In the genomic region with DNA sequence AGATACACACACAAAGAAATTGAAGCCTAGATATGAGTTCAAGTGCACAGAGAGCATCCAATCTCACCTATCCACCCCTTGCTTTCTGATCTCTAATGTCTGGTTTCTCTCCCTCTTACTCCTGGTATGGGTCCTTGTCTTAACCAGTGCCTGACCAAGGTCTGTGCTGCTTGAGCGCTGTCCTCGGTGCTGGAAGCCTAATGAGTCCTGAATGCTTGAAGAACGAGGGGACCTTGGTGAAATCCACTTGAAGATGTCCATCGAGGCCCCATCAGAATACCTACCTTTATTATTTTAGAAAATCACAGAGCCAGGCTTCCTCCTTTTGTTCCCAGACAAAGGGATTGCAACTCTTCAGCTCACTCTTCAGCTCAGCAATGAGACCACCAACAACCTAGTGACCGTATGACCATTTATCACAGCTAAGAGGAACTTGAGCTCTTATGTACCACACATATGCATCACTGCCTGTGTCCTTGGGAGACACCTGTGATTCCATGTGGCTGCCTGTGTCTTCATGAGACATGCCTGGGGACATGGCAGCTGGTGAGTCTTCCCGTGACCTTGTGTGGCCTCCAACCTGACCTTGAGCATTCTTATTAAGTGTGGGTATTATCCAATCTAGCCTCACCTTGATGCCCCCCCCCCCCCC, we compare ENCODE assay signal across 9 mouse cellular contexts. TPM values are rescaled to one million over a fixed set of nuclear protein-coding genes. Genes with fewer than 3 reads are reported as not detected.
DNase-seq lines count a peak whose midpoint lies in the region; ATAC-seq and TF ChIP-seq lines count a peak whose summit lies in the region.
"Had no signal": no experiment of that assay in that cellular context is flagged by ENCODE, and none has a peak within 500 bp of the region (broad histone marks: within the 10 kb centered on the region; RNA-seq: fewer than 3 reads in every experiment).

No protein-coding gene starts in this region.

- no peak for ATAC-seq in heart, embryonic 11.5 days (replicated peaks; ENCODE audit: insufficient number of reproducible peaks, low FRiP score, low TSS enrichment)
- no peak for ATAC-seq in embryonic facial prominence, embryonic 11.5 days (replicated peaks; ENCODE audit: insufficient number of reproducible peaks, low FRiP score, low TSS enrichment, low read depth)
- peak; percentile 45; the same call in 1 of the 2 replicates for ATAC-seq in neural tube, embryonic 15.5 days (ENCODE audit: low FRiP score)

- WGBS in heart, embryonic 11.5 days (ENCODE audit: insufficient replicate concordance): 17% methylated on average over 6 of the region's 6 CpGs
- WGBS in embryonic facial prominence, embryonic 11.5 days: 21% methylated on average over 6 of the region's 6 CpGs
- WGBS in limb, embryonic 10.5 days: 26% methylated on average over 6 of the region's 6 CpGs
- WGBS in neural tube, embryonic 15.5 days: 23% methylated on average over 6 of the region's 6 CpGs

- no peak overlapping the region for H3K27ac ChIP-seq in heart, embryonic 11.5 days (ENCODE audit: low read depth, low read length)
- H3K27ac ChIP-seq in ES-E14 (ENCODE audit: insufficient read depth, low read depth, low read length, poor library complexity, severe bottlenecking): no peak overlapping the region
- H3K27ac ChIP-seq in embryonic facial prominence, embryonic 11.5 days (replicated peaks; ENCODE audit: low read depth, low read length): no peak overlapping the region
- H3K27ac ChIP-seq in limb, embryonic 10.5 days: no peak overlapping the region
- peak overlapping the region; percentile 90 for H3K27ac ChIP-seq in neural tube, embryonic 15.5 days (replicated peaks)

- no peaks in the 10 kb centered on the region for H3K36me3 ChIP-seq in heart, embryonic 11.5 days (ENCODE audit: control insufficient read depth, insufficient read depth, low read length)
- no peaks in the 10 kb centered on the region for H3K36me3 ChIP-seq in ES-E14 (ENCODE audit: control insufficient read depth, insufficient read depth, low read length, poor library complexity, severe bottlenecking)
- H3K36me3 ChIP-seq in embryonic facial prominence, embryonic 11.5 days (replicated peaks; ENCODE audit: control insufficient read depth, insufficient read depth, low read depth, low read length): no peaks in the 10 kb centered on the region
- H3K36me3 ChIP-seq in limb, embryonic 10.5 days: no peaks in the 10 kb centered on the region
- H3K36me3 ChIP-seq in neural tube, embryonic 15.5 days: no peaks in the 10 kb centered on the region

- H3K27me3 ChIP-seq in heart, embryonic 11.5 days (ENCODE audit: control insufficient read depth, insufficient read depth, low read length): peaks cover 26% of the 10 kb centered on the region
- 0 out of 2 replicates have a peak, but pooled peaks cover 2% of the 10 kb centered on the region for H3K27me3 ChIP-seq in embryonic facial prominence, embryonic 11.5 days (ENCODE audit: control insufficient read depth, insufficient read depth, low read length)
- peaks cover 27% of the 10 kb centered on the region for H3K27me3 ChIP-seq in limb, embryonic 10.5 days (ENCODE audit: low read depth, poor library complexity, severe bottlenecking)
- H3K27me3 ChIP-seq in neural tube, embryonic 15.5 days (replicated peaks): no peaks in the 10 kb centered on the region

- H3K4me3 ChIP-seq in heart, embryonic 11.5 days (ENCODE audit: low read depth, low read length): peak overlapping the region; percentile 64
- H3K4me3 ChIP-seq in ES-E14 (ENCODE audit: insufficient read depth in 1 of 2, low read depth in 1 of 2, low read length in 2 of 2, poor library complexity in 1 of 2, severe bottlenecking in 1 of 2): no peak overlapping the region
- H3K4me3 ChIP-seq in embryonic facial prominence, embryonic 11.5 days (ENCODE audit: low read depth, low read length): peak overlapping the region; percentile 57; the same call in 1 of the 2 replicates
- peak overlapping the region; percentile 70 for H3K4me3 ChIP-seq in limb, embryonic 10.5 days
- H3K4me3 ChIP-seq in neural tube, embryonic 15.5 days (replicated peaks): peak overlapping the region; percentile 71

- H3K9ac ChIP-seq in heart, embryonic 11.5 days (ENCODE audit: low read depth, low read length): no peak overlapping the region
- H3K9ac ChIP-seq in ES-E14 (ENCODE audit: insufficient read depth, low read depth, low read length, poor library complexity, severe bottlenecking): no peak overlapping the region
- no peak overlapping the region for H3K9ac ChIP-seq in embryonic facial prominence, embryonic 11.5 days (replicated peaks; ENCODE audit: low read length)
- peak overlapping the region; percentile 77 for H3K9ac ChIP-seq in neural tube, embryonic 15.5 days (replicated peaks)

- H3K4me1 ChIP-seq in heart, embryonic 11.5 days (ENCODE audit: control insufficient read depth, insufficient read depth, low read length): peaks cover 8% of the 10 kb centered on the region; the same call in 1 of the 2 replicates
- H3K4me1 ChIP-seq in ES-E14 (ENCODE audit: control insufficient read depth in 2 of 2, insufficient read depth in 2 of 2, low read length in 2 of 2, poor library complexity in 1 of 2): peaks cover 0 to 6% of the 10 kb centered on the region in 2 experiments; a peak in 1 of 4 replicates
- no peaks in the 10 kb centered on the region; the same call in 1 of the 2 replicates for H3K4me1 ChIP-seq in embryonic facial prominence, embryonic 11.5 days (ENCODE audit: control insufficient read depth, insufficient read depth, low read length)
- H3K4me1 ChIP-seq in limb, embryonic 10.5 days: peaks cover 16% of the 10 kb centered on the region
- H3K4me1 ChIP-seq in neural tube, embryonic 15.5 days: peaks cover 51% of the 10 kb centered on the region

- H3K9me3 ChIP-seq in heart, embryonic 11.5 days (replicated peaks; ENCODE audit: control insufficient read depth, low read length): 0 out of 2 replicates have a peak, but pooled peaks cover 3% of the 10 kb centered on the region
- no peaks in the 10 kb centered on the region for H3K9me3 ChIP-seq in ES-E14 (ENCODE audit: control insufficient read depth, insufficient read depth, low read depth, low read length)
- no peaks in the 10 kb centered on the region; the same call in 1 of the 2 replicates for H3K9me3 ChIP-seq in embryonic facial prominence, embryonic 11.5 days (replicated peaks; ENCODE audit: control insufficient read depth, low read length)
- H3K9me3 ChIP-seq in limb, embryonic 10.5 days (replicated peaks): no peaks in the 10 kb centered on the region
- 0 out of 2 replicates have a peak, but pooled peaks cover under 1% of the 10 kb centered on the region for H3K9me3 ChIP-seq in neural tube, embryonic 15.5 days (replicated peaks)

- peak overlapping the region; percentile 95 for H3K4me2 ChIP-seq in heart, embryonic 11.5 days
- no peak overlapping the region; the same call in 1 of the 2 replicates for H3K4me2 ChIP-seq in embryonic facial prominence, embryonic 11.5 days (ENCODE audit: low read depth, low read length)
- H3K4me2 ChIP-seq in neural tube, embryonic 15.5 days: peak overlapping the region; percentile 59

- in situ Hi-C loops in ES-E14 (cut with MboI; ENCODE audit: low sequenced_read_pairs in 2 of 2, unreplicated experiment in 2 of 2): no loop called here

- no peak for DNase-seq in heart, adult 18-20 months
- peak; percentile 76 for DNase-seq in ES-E14 (ENCODE audit: low read depth, low spot score)
- DNase-seq in embryonic facial prominence, embryonic 11.5 days (ENCODE audit: low spot score): peak; percentile 84
- DNase-seq in limb, embryonic 10.5 days (ENCODE audit: low spot score): peak; percentile 84
- DNase-seq in layer of hippocampus, adult 11-12 months (ENCODE audit: low spot score): no peak
- no peak for DNase-seq in frontal cortex, postnatal 36 days (ENCODE audit: low spot score in 2 of 2)

TF ChIP-seq in ES-E14, 5 proteins besides CTCF, POLR2A, EP300 and RAD21:
- TF ChIP-seq HCFC1 (IDR thresholded peaks at IDR 0.05; ENCODE audit: borderline replicate concordance, insufficient read depth, low read length) (no peak; the same call in 1 of the 2 replicates), ZNF384 (IDR thresholded peaks at IDR 0.05; ENCODE audit: low read depth, low read length) (no peak), ZC3H11A (IDR thresholded peaks at IDR 0.05; ENCODE audit: borderline replicate concordance, low read depth, low read length) (no peak), CHD2 (IDR thresholded peaks at IDR 0.05; ENCODE audit: low read depth, low read length) (no peak), MAFK (IDR thresholded peaks at IDR 0.05; ENCODE audit: insufficient read depth, low read depth, low read length) (no peak)

RNA-seq across cellular contexts. Expression of gene Acsl6, which starts 0.4 kb away (rescaled TPM):
- 1.3 and 1.5 TPM in 2 replicates for polyA plus RNA-seq in heart, embryonic 11.5 days (2014; fragmentation: Nextera tagmentation; extraction: Ambion mirVana)
- total RNA-seq in heart, adult 18-20 months (2021): 10 to 100 TPM; 11.1 to 14.8 TPM
- total RNA-seq in ES-E14 (2012; rRNA removed): 3.7 and 5.3 TPM in 2 replicates
- 4.4 and 5.4 TPM in 2 replicates for polyA plus RNA-seq in embryonic facial prominence, embryonic 11.5 days (2014; fragmentation: Nextera tagmentation; extraction: Ambion mirVana)
- 1.5 and 1.7 TPM in 2 replicates for polyA plus RNA-seq in limb, embryonic 10.5 days (2016; fragmentation: Nextera tagmentation; extraction: Ambion mirVana)
- polyA plus RNA-seq in neural tube, embryonic 15.5 days (2015; fragmentation: Nextera tagmentation; extraction: Ambion mirVana): 40.1 and 47.3 TPM in 2 replicates

RNA-seq across cellular contexts. Expression of gene Il3, which starts 36.1 kb away (rescaled TPM):
- not detected in 2 replicates for polyA plus RNA-seq in heart, embryonic 11.5 days (2014; fragmentation: Nextera tagmentation; extraction: Ambion mirVana)
- total RNA-seq in heart, adult 18-20 months (2021): not detected
- total RNA-seq in ES-E14 (2012; rRNA removed): not detected in 2 replicates
- polyA plus RNA-seq in embryonic facial prominence, embryonic 11.5 days (2014; fragmentation: Nextera tagmentation; extraction: Ambion mirVana): not detected in 2 replicates
- polyA plus RNA-seq in limb, embryonic 10.5 days (2016; fragmentation: Nextera tagmentation; extraction: Ambion mirVana): not detected in 2 replicates
- polyA plus RNA-seq in neural tube, embryonic 15.5 days (2015; fragmentation: Nextera tagmentation; extraction: Ambion mirVana): not detected in 2 replicates
- polyA plus RNA-seq: liver, embryonic 16.5 days had no signal

RNA-seq across cellular contexts. Expression of gene Csf2, which starts 53.7 kb away (rescaled TPM):
- not detected in 2 replicates for polyA plus RNA-seq in heart, embryonic 11.5 days (2014; fragmentation: Nextera tagmentation; extraction: Ambion mirVana)
- total RNA-seq in heart, adult 18-20 months (2021): not detected
- total RNA-seq in ES-E14 (2012; rRNA removed): not detected in 2 replicates
- polyA plus RNA-seq in embryonic facial prominence, embryonic 11.5 days (2014; fragmentation: Nextera tagmentation; extraction: Ambion mirVana): not detected in 2 replicates
- not detected in 2 replicates for polyA plus RNA-seq in limb, embryonic 10.5 days (2016; fragmentation: Nextera tagmentation; extraction: Ambion mirVana)
- polyA plus RNA-seq in neural tube, embryonic 15.5 days (2015; fragmentation: Nextera tagmentation; extraction: Ambion mirVana): not detected in 2 replicates
- polyA plus RNA-seq: liver, embryonic 16.5 days had no signal

Comparison
In these comparisons a context has a peak if more than half of its experiments do, and no peak if none do; other contexts are left out.
1. H3K4me3 ChIP-seq: peak in heart, embryonic 11.5 days (single experiment), embryonic facial prominence, embryonic 11.5 days (single experiment), limb, embryonic 10.5 days (single experiment) and neural tube, embryonic 15.5 days (single experiment); none in ES-E14 (0 of 2).
2. DNase-seq: peak in ES-E14 (single experiment), embryonic facial prominence, embryonic 11.5 days (single experiment) and limb, embryonic 10.5 days (single experiment); none in heart, adult 18-20 months (0 of 2), layer of hippocampus, adult 11-12 months (single experiment) and frontal cortex, postnatal 36 days (0 of 2).